Mouse (Mus musculus): ENCODE results near the gene Cldn10. TPM values are rescaled to one million over a fixed set of nuclear protein-coding genes. Genes with fewer than 3 reads are reported as not detected.

The Cldn10 gene
- polyA plus RNA-seq, 1 experiment from 2014 or later: 1.3 TPM

DNA sequence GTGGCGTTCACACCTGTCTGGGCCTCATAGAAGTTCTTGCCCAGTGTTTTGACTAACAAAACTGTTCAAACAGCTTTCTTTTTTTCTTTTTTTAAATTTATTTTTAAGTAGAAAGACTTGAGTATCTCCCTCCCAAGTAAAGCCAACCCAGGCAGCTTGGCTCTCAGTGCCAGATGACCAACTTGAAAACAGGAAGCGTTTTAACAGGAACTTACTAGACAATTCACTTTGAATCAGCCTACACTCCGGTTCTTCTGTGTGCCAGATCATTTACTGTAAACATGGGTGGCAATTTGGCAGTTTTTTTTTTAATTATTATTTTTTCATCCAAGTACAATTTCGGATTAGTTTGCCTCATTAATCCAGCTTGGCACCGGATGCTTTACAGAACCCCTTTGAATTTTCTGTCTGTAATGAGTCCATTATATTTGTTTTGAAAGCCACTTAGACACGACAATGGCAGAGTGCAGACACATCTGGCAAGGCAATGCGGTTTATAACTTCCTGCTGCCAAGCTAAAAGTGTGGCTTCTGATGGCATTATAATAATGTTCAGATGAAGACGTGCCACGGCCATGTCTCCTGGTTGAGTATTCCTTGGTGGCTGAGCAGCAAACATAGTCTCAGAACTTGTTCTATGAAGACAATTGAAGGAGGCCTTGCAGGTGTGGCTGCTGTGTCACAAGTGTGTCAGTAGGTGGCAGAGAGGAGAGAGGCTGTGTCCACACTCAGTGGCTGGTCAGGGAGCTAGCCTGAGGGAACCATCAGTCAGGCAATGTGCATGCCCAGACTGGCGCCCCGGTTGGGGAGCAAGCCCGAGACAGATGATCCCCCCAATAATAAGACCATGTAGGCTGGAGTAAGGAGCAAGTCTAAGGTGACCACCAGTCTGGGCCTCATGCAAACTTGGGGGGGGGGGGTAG lies 12.9 kb upstream of the Cldn10 start:
- Histone ChIP-seq H3K27ac (replicated peaks; ENCODE audit: low read depth, low read length) (no peak overlapping the region), H3K4me1 (ENCODE audit: control insufficient read depth, insufficient read depth, low read length) (no peaks in the 10 kb centered on the region), H3K9me3 (ENCODE audit: control insufficient read depth, low read length) (no peaks in the 10 kb centered on the region), H3K4me2 (ENCODE audit: low read length) (no peak overlapping the region), H3K36me3 (ENCODE audit: control insufficient read depth, insufficient read depth, low read length) (no peaks in the 10 kb centered on the region), H3K9ac (replicated peaks; ENCODE audit: low read length) (no peak overlapping the region), H3K27me3 (ENCODE audit: control insufficient read depth, insufficient read depth, low read length) (no peaks in the 10 kb centered on the region), H3K4me3 (replicated peaks; ENCODE audit: low read depth, low read length) (no peak overlapping the region)
- no peak for ATAC-seq (ENCODE audit: low FRiP score, low TSS enrichment)
- 89% methylated on average over 12 of the region's 12 CpGs for WGBS
- no peak for DNase-seq

DNA sequence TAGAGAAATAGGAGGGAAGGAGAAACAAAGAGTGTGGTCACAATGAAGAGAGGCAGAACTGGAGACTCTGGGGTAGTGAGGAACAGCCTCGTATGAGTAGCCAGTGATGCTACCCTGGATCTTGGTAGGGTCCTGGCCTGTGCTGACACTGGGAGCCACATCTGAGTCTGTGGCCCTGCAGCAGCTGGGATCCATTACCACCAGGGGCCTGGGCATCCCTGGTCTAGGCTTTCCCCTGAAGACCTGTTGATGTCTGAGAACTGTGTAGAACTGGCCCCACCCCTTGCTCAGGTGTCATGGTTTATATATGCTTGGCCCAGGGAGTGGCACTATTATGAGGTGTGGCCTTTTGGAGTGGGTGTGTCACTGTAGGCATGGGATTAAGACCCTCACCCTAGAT lies 12.2 kb upstream of the Cldn10 start:
- Histone ChIP-seq H3K27ac (replicated peaks; ENCODE audit: low read depth, low read length) (no peak overlapping the region), H3K9me3 (ENCODE audit: control insufficient read depth, low read length) (no peaks in the 10 kb centered on the region), H3K4me2 (ENCODE audit: low read length) (no peak overlapping the region), H3K4me1 (ENCODE audit: control insufficient read depth, insufficient read depth, low read length) (no peaks in the 10 kb centered on the region), H3K36me3 (ENCODE audit: control insufficient read depth, insufficient read depth, low read length) (no peaks in the 10 kb centered on the region), H3K9ac (replicated peaks; ENCODE audit: low read length) (no peak overlapping the region), H3K27me3 (ENCODE audit: control insufficient read depth, insufficient read depth, low read length) (no peaks in the 10 kb centered on the region), H3K4me3 (replicated peaks; ENCODE audit: low read depth, low read length) (no peak overlapping the region)
- DNase-seq: no peak
- 100% methylated on average over 1 of the region's 1 CpGs for WGBS
- ATAC-seq (ENCODE audit: low FRiP score, low TSS enrichment): no peak

DNA sequence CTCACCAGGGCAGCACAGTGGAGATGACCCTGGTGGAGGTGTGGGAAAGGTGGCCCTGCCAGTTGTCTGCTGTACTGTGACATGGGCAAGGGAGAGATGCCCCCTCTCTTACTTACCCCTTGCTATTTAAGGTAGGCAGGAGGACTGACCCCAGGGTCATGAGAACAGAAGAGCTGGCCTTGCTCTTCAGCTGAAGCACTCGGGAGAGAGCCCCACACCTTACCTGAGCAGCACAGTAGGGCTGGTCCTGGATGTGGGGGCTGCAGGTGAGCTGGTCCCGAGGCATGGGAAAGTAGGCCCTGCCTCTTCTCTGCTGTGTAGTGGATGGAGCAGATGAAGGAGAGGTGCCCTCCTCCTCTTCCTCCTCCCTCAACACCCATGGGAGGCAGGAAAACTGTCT lies 11.3 kb upstream of the Cldn10 start:
- Histone ChIP-seq H3K27ac (replicated peaks; ENCODE audit: low read depth, low read length) (no peak overlapping the region), H3K36me3 (ENCODE audit: control insufficient read depth, insufficient read depth, low read length) (no peaks in the 10 kb centered on the region), H3K4me3 (replicated peaks; ENCODE audit: low read depth, low read length) (no peak overlapping the region), H3K27me3 (ENCODE audit: control insufficient read depth, insufficient read depth, low read length) (no peaks in the 10 kb centered on the region), H3K9ac (replicated peaks; ENCODE audit: low read length) (no peak overlapping the region), H3K4me1 (ENCODE audit: control insufficient read depth, insufficient read depth, low read length) (no peaks in the 10 kb centered on the region), H3K4me2 (ENCODE audit: low read length) (no peak overlapping the region), H3K9me3 (ENCODE audit: control insufficient read depth, low read length) (no peaks in the 10 kb centered on the region)
- 82% methylated on average over 2 of the region's 2 CpGs for WGBS
- no peak for ATAC-seq (ENCODE audit: low FRiP score, low TSS enrichment)
- DNase-seq: no peak

DNA sequence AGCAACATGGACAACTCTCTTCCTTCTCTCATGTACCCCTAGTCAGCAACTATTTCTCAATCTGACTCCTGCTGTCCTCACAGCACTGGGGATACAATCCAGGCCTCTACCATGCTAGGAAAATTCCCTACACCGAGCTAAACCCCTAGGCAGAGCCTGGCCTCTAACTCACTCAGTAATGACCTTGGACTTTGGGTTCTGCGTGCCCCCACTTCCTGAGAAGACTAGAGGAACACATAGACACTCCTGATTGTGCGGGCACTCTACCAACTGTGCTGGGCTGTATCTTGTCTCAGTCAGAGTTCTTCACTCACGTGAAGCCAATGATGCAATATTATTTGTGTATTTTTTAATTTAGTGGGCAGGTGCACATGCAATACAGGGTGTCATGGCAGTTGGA lies 10.2 kb upstream of the Cldn10 start:
- Histone ChIP-seq H3K4me2 (ENCODE audit: low read length) (no peak overlapping the region), H3K4me1 (ENCODE audit: control insufficient read depth, insufficient read depth, low read length) (no peaks in the 10 kb centered on the region), H3K27me3 (ENCODE audit: control insufficient read depth, insufficient read depth, low read length) (no peaks in the 10 kb centered on the region), H3K9me3 (ENCODE audit: control insufficient read depth, low read length) (no peaks in the 10 kb centered on the region), H3K9ac (replicated peaks; ENCODE audit: low read length) (no peak overlapping the region), H3K27ac (replicated peaks; ENCODE audit: low read depth, low read length) (no peak overlapping the region), H3K4me3 (replicated peaks; ENCODE audit: low read depth, low read length) (no peak overlapping the region), H3K36me3 (ENCODE audit: control insufficient read depth, insufficient read depth, low read length) (no peaks in the 10 kb centered on the region)
- DNase-seq (no peak), ATAC-seq (ENCODE audit: low FRiP score, low TSS enrichment) (no peak)
- 93% methylated on average over 4 of the region's 4 CpGs for WGBS

DNA sequence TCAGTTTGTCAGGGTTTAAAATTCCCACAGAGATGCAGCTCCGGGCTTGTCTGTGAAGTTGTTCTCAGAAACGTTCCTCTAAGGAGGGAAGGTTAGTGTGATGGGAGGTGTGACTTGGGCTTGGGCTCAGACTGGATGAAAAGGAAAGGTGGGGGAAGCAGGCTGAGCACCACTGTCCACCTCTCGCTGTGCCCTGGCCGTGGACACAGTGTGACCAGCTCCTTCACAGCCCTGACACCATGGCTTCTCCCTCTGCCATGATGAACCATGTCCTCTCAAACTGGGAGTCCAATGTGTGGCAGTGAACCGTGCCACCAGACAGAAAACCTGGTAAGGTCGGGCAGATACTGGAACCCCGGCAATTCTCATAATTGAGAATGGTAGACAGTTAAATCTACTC lies 6.1 kb upstream of the Cldn10 start:
- 85% methylated on average over 7 of the region's 7 CpGs for WGBS
- DNase-seq: no peak

DNA sequence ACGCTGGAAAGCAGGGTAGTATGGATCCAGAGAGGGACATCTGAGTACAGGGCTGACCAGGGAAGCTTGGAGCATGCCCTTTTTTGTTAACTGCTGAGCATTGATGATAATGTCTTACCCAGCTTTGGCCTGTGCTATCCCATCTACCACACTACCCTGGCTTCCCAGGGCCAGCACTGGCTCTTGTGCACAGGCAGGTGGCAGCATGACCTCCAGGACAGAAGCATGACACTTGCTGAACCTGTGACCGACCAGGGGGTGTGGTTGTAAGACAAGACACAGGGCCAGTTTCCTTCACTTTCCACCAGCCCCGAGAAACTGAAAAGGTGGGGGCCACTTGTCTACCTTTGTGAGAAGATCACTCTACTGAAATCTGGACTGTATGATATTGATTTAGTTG lies 5.5 kb upstream of the Cldn10 start:
- no peak for ATAC-seq (ENCODE audit: low FRiP score, low TSS enrichment)
- DNase-seq: no peak
- Histone ChIP-seq H3K9me3 (ENCODE audit: control insufficient read depth, low read length) (no peaks in the 10 kb centered on the region), H3K27ac (replicated peaks; ENCODE audit: low read depth, low read length) (no peak overlapping the region), H3K4me2 (ENCODE audit: low read length) (no peak overlapping the region), H3K27me3 (ENCODE audit: control insufficient read depth, insufficient read depth, low read length) (no peaks in the 10 kb centered on the region), H3K36me3 (ENCODE audit: control insufficient read depth, insufficient read depth, low read length) (no peaks in the 10 kb centered on the region), H3K4me3 (replicated peaks; ENCODE audit: low read depth, low read length) (no peak overlapping the region), H3K4me1 (ENCODE audit: control insufficient read depth, insufficient read depth, low read length) (no peaks in the 10 kb centered on the region), H3K9ac (replicated peaks; ENCODE audit: low read length) (no peak overlapping the region)
- WGBS: 73% methylated on average over 3 of the region's 3 CpGs

More for the DNA sequence above, 6.1 kb upstream of the Cldn10 start:
- no peaks in the 10 kb centered on the region for H3K9me3 ChIP-seq (ENCODE audit: control insufficient read depth, low read length)
- H3K9ac ChIP-seq (replicated peaks; ENCODE audit: low read length): no peak overlapping the region
- no peak for ATAC-seq (ENCODE audit: low FRiP score, low TSS enrichment)
- H3K36me3 ChIP-seq (ENCODE audit: control insufficient read depth, insufficient read depth, low read length): no peaks in the 10 kb centered on the region
- H3K4me1 ChIP-seq (ENCODE audit: control insufficient read depth, insufficient read depth, low read length): no peaks in the 10 kb centered on the region
- no peak overlapping the region for H3K4me2 ChIP-seq (ENCODE audit: low read length)
- H3K27ac ChIP-seq (replicated peaks; ENCODE audit: low read depth, low read length): no peak overlapping the region
- no peaks in the 10 kb centered on the region for H3K27me3 ChIP-seq (ENCODE audit: control insufficient read depth, insufficient read depth, low read length)
- H3K4me3 ChIP-seq (replicated peaks; ENCODE audit: low read depth, low read length): no peak overlapping the region

DNA sequence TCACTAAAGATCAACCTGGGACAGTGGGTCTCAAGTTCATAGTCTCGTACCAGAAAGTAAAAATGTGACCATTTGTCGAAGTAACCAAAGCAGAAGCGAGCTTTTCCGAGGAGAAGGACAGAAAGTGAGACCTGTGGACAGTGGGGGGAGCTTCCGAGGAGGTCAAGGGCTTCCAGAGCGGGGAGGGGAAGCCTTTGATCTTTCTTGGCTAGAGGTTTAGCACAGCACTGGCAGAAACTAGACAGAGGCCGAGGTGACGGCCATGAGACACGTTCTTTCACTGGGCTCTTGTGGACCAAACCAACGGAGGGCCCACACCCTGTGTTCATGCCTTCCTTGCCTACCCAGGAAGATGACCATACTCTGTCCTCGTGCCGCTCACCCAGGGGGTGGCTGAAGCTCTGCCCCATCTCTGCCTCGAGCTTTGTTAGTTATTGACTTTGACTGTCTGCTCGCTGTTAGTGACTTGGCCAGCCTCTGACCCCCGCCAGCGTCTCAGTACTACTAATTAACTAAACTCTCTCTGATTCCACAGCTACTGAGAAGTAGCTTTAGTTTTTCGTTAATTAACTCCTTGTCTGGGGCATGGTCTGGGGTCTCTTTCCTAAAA lies 4.3 kb upstream of the Cldn10 start:
- Histone ChIP-seq H3K4me3 (replicated peaks; ENCODE audit: low read depth, low read length) (no peak overlapping the region), H3K36me3 (ENCODE audit: control insufficient read depth, insufficient read depth, low read length) (no peaks in the 10 kb centered on the region), H3K27me3 (ENCODE audit: control insufficient read depth, insufficient read depth, low read length) (no peaks in the 10 kb centered on the region), H3K4me2 (ENCODE audit: low read length) (no peak overlapping the region), H3K9ac (replicated peaks; ENCODE audit: low read length) (no peak overlapping the region), H3K9me3 (ENCODE audit: control insufficient read depth, low read length) (no peaks in the 10 kb centered on the region), H3K4me1 (ENCODE audit: control insufficient read depth, insufficient read depth, low read length) (no peaks in the 10 kb centered on the region), H3K27ac (replicated peaks; ENCODE audit: low read depth, low read length) (no peak overlapping the region)
- DNase-seq (no peak), ATAC-seq (ENCODE audit: low FRiP score, low TSS enrichment) (no peak)
- 72% methylated on average over 17 of the region's 17 CpGs for WGBS

DNA sequence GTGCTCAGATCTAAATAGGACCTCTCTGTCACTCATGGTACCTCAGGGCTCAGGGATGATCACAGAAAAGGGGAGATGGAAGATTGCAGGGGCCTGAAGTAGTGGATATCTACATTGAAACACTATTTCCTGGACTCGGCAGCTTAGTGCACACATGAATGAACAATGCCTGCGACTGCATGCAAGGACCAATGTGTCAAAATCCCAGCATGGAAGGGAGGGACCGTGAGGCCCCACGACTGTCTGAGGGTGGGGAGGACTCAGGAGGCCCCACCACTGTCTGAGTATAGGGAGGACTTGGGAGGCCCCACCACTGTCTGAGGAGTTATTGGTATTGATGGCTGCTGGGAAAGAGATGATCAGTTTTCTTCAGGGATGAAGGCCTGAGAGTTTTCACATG lies 2.5 kb downstream of the Cldn10 start:
- Histone ChIP-seq H3K9ac (replicated peaks; ENCODE audit: low read length) (no peak overlapping the region), H3K4me2 (ENCODE audit: low read length) (no peak overlapping the region), H3K27me3 (ENCODE audit: control insufficient read depth, insufficient read depth, low read length) (no peaks in the 10 kb centered on the region), H3K4me3 (replicated peaks; ENCODE audit: low read depth, low read length) (no peak overlapping the region), H3K4me1 (ENCODE audit: control insufficient read depth, insufficient read depth, low read length) (no peaks in the 10 kb centered on the region), H3K27ac (replicated peaks; ENCODE audit: low read depth, low read length) (no peak overlapping the region), H3K9me3 (ENCODE audit: control insufficient read depth, low read length) (no peaks in the 10 kb centered on the region), H3K36me3 (ENCODE audit: control insufficient read depth, insufficient read depth, low read length) (no peaks in the 10 kb centered on the region)
- ATAC-seq (ENCODE audit: low FRiP score, low TSS enrichment) (no peak), DNase-seq (no peak)
- WGBS: 74% methylated on average over 4 of the region's 4 CpGs

DNA sequence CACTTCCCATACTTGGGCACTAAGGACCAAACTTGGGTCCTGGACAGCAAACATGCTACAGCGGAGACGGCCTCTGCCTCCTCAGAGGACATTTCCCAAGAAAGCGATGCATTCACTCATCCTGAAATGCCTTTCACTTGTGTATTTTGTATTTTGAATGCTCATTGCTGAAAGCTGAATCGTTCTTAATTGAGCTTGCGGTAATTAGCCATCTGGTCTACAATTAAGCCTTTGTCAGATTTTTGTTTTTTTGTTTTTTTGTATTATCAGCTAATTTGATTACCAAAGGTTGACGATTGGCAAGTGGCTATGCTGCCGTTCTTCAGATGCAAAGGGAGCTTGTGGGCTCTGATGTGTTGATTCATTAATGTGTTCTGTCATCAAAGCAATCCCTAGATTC lies 5.2 kb downstream of the Cldn10 start:
- Histone ChIP-seq H3K9ac (replicated peaks; ENCODE audit: low read length) (no peak overlapping the region), H3K9me3 (ENCODE audit: control insufficient read depth, low read length) (no peaks in the 10 kb centered on the region), H3K27me3 (ENCODE audit: control insufficient read depth, insufficient read depth, low read length) (no peaks in the 10 kb centered on the region), H3K4me1 (ENCODE audit: control insufficient read depth, insufficient read depth, low read length) (no peaks in the 10 kb centered on the region), H3K36me3 (ENCODE audit: control insufficient read depth, insufficient read depth, low read length) (no peaks in the 10 kb centered on the region), H3K27ac (replicated peaks; ENCODE audit: low read depth, low read length) (no peak overlapping the region), H3K4me3 (replicated peaks; ENCODE audit: low read depth, low read length) (no peak overlapping the region), H3K4me2 (ENCODE audit: low read length) (no peak overlapping the region)
- no peak for ATAC-seq (ENCODE audit: low FRiP score, low TSS enrichment)
- 80% methylated on average over 7 of the region's 7 CpGs for WGBS
- no peak for DNase-seq

Measured in midbrain, embryonic 14.5 days (tissue).